Mouse (Mus musculus): ENCODE data around the gene Rhoc. TPM values are rescaled to one million over a fixed set of nuclear protein-coding genes. Genes with fewer than 3 reads are reported as not detected.
A peak's percentile ranks its signal among the peaks of the same experiment; 100 is the strongest.

Rhoc gene
- polyA plus RNA-seq, 1 experiment from 2014 or later = 105 TPM

DNA sequence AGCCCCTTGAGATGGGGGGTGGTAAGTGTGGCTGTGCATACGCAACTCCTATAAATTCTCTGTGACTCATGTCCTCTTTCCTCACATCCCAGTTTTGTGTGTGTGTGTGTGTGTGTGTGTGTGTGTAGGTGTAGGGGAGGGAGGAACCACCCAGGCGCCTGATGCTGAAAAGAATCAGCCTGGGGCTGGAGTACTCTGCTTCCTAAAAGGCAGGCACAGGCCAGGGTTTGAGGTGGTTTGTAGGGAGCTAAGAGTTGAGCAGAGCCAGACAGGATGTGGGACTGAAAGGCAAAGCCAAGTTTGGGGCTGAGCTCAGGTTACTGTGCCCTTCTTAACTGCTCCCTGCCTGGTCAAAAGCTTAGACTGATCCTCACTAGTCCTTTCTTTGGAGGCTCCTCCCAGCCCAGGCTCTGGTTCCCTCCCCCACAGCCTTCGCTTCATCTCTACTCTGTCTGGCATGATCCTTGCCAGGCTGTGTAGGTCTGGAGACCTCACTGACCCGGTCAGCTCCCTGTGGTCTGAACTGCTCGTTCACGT is 2.3 kb downstream of the Rhoc start:
- Histone ChIP-seq H3K9me3 (ENCODE audit: control insufficient read depth, low read length) (no peaks in the 10 kb centered on the region), H3K4me2 (replicated peaks; ENCODE audit: low read depth, low read length) (peak overlapping the region; percentile 93), H3K9ac (ENCODE audit: low read depth, low read length) (peak overlapping the region; percentile 31), H3K4me3 (ENCODE audit: low read depth, low read length) (peak overlapping the region; percentile 65), H3K27me3 (ENCODE audit: control insufficient read depth, insufficient read depth, low read length) (no peaks in the 10 kb centered on the region; the same call in 1 of the 2 replicates), H3K4me1 (replicated peaks; ENCODE audit: control insufficient read depth, insufficient read depth, low read length) (no peaks in the 10 kb centered on the region), H3K27ac (ENCODE audit: low read depth, low read length) (no peak overlapping the region), H3K36me3 (ENCODE audit: control insufficient read depth, insufficient read depth, low read length) (no peaks in the 10 kb centered on the region)
- no peak for ATAC-seq (ENCODE audit: low FRiP score)
- WGBS = 27% methylated on average over 6 of the region's 6 CpGs
- no peak for DNase-seq (ENCODE audit: low spot score)

DNA sequence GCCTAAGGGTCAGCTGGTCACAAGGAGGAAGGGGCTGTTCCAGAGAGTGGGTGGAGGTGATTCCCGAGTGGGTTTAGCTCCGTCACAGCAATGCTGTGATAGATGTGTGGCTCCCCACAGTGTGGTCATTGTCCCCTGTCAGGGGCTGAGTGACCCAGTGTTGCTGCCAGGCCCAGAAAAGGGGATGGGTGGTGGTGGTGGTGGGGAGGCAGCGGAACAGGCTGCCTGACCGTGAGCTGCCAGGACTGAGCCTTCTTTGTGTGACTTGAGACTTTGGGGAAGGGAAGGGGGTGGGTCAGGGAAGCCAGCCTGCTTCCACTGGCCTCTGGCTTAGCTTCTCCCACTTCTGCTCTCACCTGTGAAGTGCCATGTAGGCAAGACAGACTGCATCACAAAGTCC is 2.8 kb downstream of the Rhoc start:
- H3K36me3 ChIP-seq (ENCODE audit: control insufficient read depth, insufficient read depth, low read length) = no peaks in the 10 kb centered on the region
- H3K27ac ChIP-seq (ENCODE audit: low read depth, low read length) = no peak overlapping the region
- no peaks in the 10 kb centered on the region; the same call in 1 of the 2 replicates for H3K27me3 ChIP-seq (ENCODE audit: control insufficient read depth, insufficient read depth, low read length)
- H3K4me1 ChIP-seq (replicated peaks; ENCODE audit: control insufficient read depth, insufficient read depth, low read length) = no peaks in the 10 kb centered on the region
- H3K4me3 ChIP-seq (ENCODE audit: low read depth, low read length) = 0 out of 2 replicates have a peak overlapping the region, but pooled peaks have one; percentile 13
- ATAC-seq (ENCODE audit: low FRiP score) = no peak
- 19% methylated on average over 4 of the region's 4 CpGs for WGBS
- peak overlapping the region; percentile 93 for H3K4me2 ChIP-seq (replicated peaks; ENCODE audit: low read depth, low read length)
- peak overlapping the region; percentile 31 for H3K9ac ChIP-seq (ENCODE audit: low read depth, low read length)
- DNase-seq (ENCODE audit: low spot score) = no peak
- no peaks in the 10 kb centered on the region for H3K9me3 ChIP-seq (ENCODE audit: control insufficient read depth, low read length)

DNA sequence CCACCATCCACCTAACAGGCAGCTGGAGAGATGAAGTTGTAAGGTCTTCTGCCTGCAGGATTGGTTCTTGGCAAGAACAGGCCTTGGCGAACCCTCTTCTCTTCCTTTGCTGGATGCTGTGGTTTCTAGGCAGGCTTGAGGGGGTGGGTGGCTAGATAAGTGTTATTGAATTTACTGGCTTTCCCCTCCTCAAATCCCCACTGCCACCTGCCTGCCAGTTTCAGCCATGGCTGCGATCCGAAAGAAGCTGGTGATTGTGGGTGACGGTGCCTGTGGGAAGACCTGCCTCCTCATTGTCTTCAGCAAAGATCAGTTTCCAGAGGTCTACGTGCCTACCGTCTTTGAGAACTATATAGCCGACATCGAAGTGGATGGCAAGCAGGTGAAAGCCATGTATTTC is 3.5 kb downstream of the Rhoc start:
- H3K4me3 ChIP-seq (ENCODE audit: low read depth, low read length) = no peak overlapping the region

DNA sequence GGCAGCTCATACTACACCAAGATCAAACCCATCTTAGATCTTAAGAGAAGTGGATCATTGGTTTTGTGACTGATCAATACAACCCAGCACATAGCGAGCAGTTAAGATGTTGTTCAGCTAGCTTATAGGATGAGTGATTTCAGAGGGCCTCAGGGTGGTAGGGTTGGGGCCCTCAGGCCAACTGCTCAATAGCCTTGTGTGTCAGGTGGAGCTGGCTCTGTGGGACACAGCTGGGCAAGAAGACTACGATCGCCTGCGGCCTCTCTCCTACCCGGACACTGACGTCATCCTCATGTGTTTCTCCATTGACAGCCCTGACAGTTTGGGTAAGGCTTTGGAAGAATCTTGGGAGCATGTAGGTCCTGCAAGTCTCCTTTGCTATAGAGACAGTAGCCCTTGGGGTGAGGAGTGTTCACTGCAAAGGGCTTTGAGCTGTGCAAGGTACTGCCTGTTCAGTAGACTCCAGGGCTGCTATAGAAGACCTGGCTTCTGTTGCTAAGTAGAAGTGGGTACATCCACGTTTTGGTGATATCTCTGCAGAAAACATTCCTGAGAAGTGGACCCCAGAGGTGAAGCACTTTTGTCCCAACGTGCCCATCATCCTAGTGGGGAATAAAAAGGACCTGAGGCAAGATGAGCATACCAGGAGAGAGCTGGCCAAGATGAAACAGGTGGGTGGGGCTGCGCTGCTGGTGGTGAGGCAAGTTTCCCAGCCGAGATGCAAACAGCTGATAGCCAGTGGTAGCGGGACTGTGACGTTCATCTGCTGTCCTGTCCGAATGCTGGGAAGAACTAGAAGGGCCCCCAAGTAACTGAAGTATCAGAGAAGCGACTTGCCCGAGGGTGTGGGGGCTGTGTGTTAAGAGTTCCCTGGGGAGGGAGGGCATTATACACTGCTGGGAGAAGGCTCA is 4.4 kb downstream of the Rhoc start:
- no peaks in the 10 kb centered on the region for H3K4me1 ChIP-seq (replicated peaks; ENCODE audit: control insufficient read depth, insufficient read depth, low read length)

More for the DNA sequence above, 3.5 kb downstream of the Rhoc start:
- no peak for ATAC-seq (ENCODE audit: low FRiP score)
- H3K36me3 ChIP-seq (ENCODE audit: control insufficient read depth, insufficient read depth, low read length) = no peaks in the 10 kb centered on the region
- H3K4me1 ChIP-seq (replicated peaks; ENCODE audit: control insufficient read depth, insufficient read depth, low read length) = no peaks in the 10 kb centered on the region
- H3K9me3 ChIP-seq (ENCODE audit: control insufficient read depth, low read length) = no peaks in the 10 kb centered on the region
- no peaks in the 10 kb centered on the region; the same call in 1 of the 2 replicates for H3K27me3 ChIP-seq (ENCODE audit: control insufficient read depth, insufficient read depth, low read length)
- no peak overlapping the region for H3K9ac ChIP-seq (ENCODE audit: low read depth, low read length)
- H3K4me2 ChIP-seq (replicated peaks; ENCODE audit: low read depth, low read length) = no peak overlapping the region
- no peak for DNase-seq (ENCODE audit: low spot score)
- 93% methylated on average over 8 of the region's 8 CpGs for WGBS
- no peak overlapping the region for H3K27ac ChIP-seq (ENCODE audit: low read depth, low read length)

DNA sequence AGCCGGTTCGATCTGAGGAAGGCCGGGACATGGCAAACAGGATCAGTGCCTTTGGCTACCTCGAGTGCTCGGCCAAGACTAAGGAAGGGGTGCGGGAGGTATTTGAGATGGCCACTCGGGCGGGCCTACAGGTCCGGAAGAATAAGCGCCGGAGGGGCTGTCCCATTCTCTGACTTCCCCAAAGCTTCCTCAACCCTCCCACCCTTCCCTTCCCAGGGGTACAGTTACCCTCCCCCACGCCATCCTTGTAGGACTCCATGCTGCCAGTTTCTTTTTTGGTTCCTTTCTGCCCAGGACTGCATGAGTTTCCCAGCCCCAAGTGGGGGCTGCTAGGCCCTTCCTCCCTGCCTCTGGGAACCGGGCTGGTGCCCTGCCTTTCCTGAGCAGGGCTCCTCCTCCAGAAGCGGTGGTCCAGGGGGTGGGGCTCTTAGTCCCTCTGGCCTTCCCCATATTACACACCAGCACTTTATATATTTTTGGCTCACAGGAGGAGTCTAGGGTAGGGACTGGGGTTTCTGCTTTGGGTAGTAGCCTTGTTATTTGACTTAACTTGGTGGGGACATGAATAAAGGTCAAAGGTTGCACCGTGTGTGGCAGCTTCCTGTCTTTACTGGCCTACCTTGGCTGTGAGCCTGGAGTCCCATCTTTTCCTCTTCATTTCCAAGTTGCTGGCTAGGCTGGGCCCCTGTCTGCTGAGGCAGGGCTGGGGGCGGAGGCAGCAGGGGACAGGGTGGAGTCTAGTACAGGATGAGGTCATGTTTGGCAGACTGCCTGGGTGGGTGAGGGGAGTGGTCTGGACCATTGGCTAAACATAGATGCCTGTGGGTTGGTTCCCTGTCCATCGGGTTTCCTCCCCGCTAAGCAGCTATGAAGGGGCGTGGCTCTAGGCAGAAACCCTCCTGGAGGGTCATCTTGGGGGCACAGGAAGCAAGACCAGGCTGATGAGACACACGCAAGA is 6.0 kb downstream of the Rhoc start:
- 57% methylated on average over 20 of the region's 20 CpGs for WGBS
- Histone ChIP-seq H3K36me3 (ENCODE audit: control insufficient read depth, insufficient read depth, low read length) (no peaks in the 10 kb centered on the region), H3K4me3 (ENCODE audit: low read depth, low read length) (no peak overlapping the region), H3K4me1 (replicated peaks; ENCODE audit: control insufficient read depth, insufficient read depth, low read length) (no peaks in the 10 kb centered on the region), H3K27me3 (ENCODE audit: control insufficient read depth, insufficient read depth, low read length) (no peaks in the 10 kb centered on the region), H3K27ac (ENCODE audit: low read depth, low read length) (no peak overlapping the region), H3K9ac (ENCODE audit: low read depth, low read length) (no peak overlapping the region), H3K4me2 (replicated peaks; ENCODE audit: low read depth, low read length) (no peak overlapping the region), H3K9me3 (ENCODE audit: control insufficient read depth, low read length) (no peaks in the 10 kb centered on the region)
- DNase-seq (ENCODE audit: low spot score) = peak; percentile 85
- peak; percentile 91 for ATAC-seq (ENCODE audit: low FRiP score)

More for the DNA sequence above, 4.4 kb downstream of the Rhoc start:
- DNase-seq (ENCODE audit: low spot score) = no peak
- Histone ChIP-seq H3K4me2 (replicated peaks; ENCODE audit: low read depth, low read length) (no peak overlapping the region), H3K27ac (ENCODE audit: low read depth, low read length) (no peak overlapping the region), H3K36me3 (ENCODE audit: control insufficient read depth, insufficient read depth, low read length) (no peaks in the 10 kb centered on the region), H3K27me3 (ENCODE audit: control insufficient read depth, insufficient read depth, low read length) (no peaks in the 10 kb centered on the region; the same call in 1 of the 2 replicates), H3K9ac (ENCODE audit: low read depth, low read length) (no peak overlapping the region), H3K9me3 (ENCODE audit: control insufficient read depth, low read length) (no peaks in the 10 kb centered on the region), H3K4me3 (ENCODE audit: low read depth, low read length) (no peak overlapping the region)
- 76% methylated on average over 15 of the region's 15 CpGs for WGBS
- ATAC-seq (ENCODE audit: low FRiP score) = no peak

DNA sequence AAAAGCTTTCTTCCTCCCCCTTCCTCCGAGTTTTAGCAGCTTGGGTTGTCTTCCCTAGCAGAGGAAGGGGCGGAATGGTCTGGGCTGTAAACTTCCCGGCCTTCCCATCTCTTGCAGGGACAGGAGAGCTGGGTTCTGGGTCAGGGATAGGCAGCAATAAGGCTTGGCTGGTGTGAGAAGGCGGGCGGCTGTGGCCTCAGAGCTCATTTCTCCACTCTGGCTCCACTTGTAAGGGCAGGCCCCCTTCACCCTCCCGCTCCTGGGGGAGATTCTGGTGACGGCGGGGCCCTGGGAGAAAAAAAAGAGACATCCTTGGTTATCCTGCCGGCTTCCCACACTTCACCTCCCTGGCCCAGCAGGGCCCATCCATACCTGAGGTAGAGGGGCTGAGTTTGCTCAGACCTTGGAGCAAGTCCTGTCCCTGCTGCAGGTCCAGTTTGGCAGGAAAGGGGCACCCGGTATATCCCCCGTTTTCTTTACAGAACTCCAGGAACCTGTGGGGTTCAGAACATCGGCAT is 6.8 kb downstream of the Rhoc start:
- H3K4me1 ChIP-seq (replicated peaks; ENCODE audit: control insufficient read depth, insufficient read depth, low read length) = no peaks in the 10 kb centered on the region
- H3K4me3 ChIP-seq (ENCODE audit: low read depth, low read length) = no peak overlapping the region
- WGBS = 70% methylated on average over 12 of the region's 12 CpGs
- H3K27ac ChIP-seq (ENCODE audit: low read depth, low read length) = no peak overlapping the region
- no peak overlapping the region for H3K4me2 ChIP-seq (replicated peaks; ENCODE audit: low read depth, low read length)
- no peak overlapping the region for H3K9ac ChIP-seq (ENCODE audit: low read depth, low read length)
- H3K36me3 ChIP-seq (ENCODE audit: control insufficient read depth, insufficient read depth, low read length) = no peaks in the 10 kb centered on the region
- DNase-seq (ENCODE audit: low spot score) = no peak
- no peaks in the 10 kb centered on the region for H3K9me3 ChIP-seq (ENCODE audit: control insufficient read depth, low read length)
- no peaks in the 10 kb centered on the region for H3K27me3 ChIP-seq (ENCODE audit: control insufficient read depth, insufficient read depth, low read length)
- ATAC-seq (ENCODE audit: low FRiP score) = no peak

DNA sequence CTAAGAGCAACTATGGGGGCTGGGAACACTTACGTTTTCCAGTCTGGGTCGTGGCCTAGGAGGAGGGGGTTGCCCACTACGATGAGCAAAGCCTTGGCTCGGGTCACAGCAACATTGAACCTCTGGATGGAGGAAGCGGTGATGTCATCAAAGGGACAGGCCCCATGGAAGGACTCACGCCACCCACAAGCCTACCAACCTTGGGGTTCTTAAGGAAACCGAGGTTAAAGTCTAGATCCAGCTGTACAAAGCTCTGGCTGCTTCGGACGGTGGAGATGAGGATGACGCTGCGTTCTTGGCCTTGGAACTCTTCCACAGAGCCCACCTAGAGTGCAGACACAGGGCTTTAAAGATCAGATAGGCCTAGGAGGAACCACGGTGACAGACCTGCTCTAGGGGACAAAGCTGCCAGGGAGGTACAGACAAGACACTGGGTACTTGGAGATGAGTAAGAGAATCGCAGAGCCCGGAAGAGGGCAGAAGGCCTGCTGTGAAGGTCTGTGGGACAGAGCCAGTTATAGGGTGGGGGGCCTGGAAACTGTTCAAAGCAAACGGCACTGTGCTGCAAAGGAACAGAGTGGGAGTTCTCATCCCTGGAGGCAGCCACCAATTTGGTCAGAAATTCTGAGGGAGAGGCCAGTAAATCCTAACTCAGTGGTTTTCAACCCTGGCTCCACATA is 7.6 kb downstream of the Rhoc start:
- Histone ChIP-seq H3K27ac (ENCODE audit: low read depth, low read length) (no peak overlapping the region), H3K4me1 (replicated peaks; ENCODE audit: control insufficient read depth, insufficient read depth, low read length) (no peaks in the 10 kb centered on the region), H3K36me3 (ENCODE audit: control insufficient read depth, insufficient read depth, low read length) (no peaks in the 10 kb centered on the region), H3K9me3 (ENCODE audit: control insufficient read depth, low read length) (no peaks in the 10 kb centered on the region), H3K9ac (ENCODE audit: low read depth, low read length) (no peak overlapping the region), H3K27me3 (ENCODE audit: control insufficient read depth, insufficient read depth, low read length) (no peaks in the 10 kb centered on the region), H3K4me2 (replicated peaks; ENCODE audit: low read depth, low read length) (no peak overlapping the region), H3K4me3 (ENCODE audit: low read depth, low read length) (no peak overlapping the region)
- ATAC-seq (ENCODE audit: low FRiP score) (no peak), DNase-seq (ENCODE audit: low spot score) (no peak)
- WGBS = 76% methylated on average over 15 of the region's 15 CpGs
